Mouse (Mus musculus): ENCODE measurements around the gene Zfp518b.

Zfp518b gene

GRCm38 (mm10) chr5:38684164-38684911 is at the start of gene Zfp518b:
Zfp518b (minus strand) TSS chr5:38684826.
- in situ Hi-C loops (cut with MboI), result no loop called here

- in situ Hi-C loops (cut with MboI), result no loop called here
These were observed 24.4 kb upstream of the Zfp518b start for GRCm38 (mm10) chr5:38708940-38709581.

GRCm38 (mm10) chr5:38707364-38708075 is 22.9 kb upstream of the Zfp518b start:
- in situ Hi-C loops (cut with MboI), result no loop called here

- in situ Hi-C loops (cut with MboI), result no loop called here
These were observed 18.3 kb upstream of the Zfp518b start for GRCm38 (mm10) chr5:38702941-38703340.

GRCm38 (mm10) chr5:38702091-38702490 is 17.5 kb upstream of the Zfp518b start:
- in situ Hi-C loops (cut with MboI), result no loop called here

- in situ Hi-C loops (cut with MboI), result no loop called here
These were observed 13.8 kb upstream of the Zfp518b start for GRCm38 (mm10) chr5:38698466-38698865.

- in situ Hi-C loops (cut with MboI), result no loop called here
These were observed 13.4 kb upstream of the Zfp518b start for GRCm38 (mm10) chr5:38698046-38698445.

- in situ Hi-C loops (cut with MboI), result no loop called here
These were observed 12.2 kb upstream of the Zfp518b start for GRCm38 (mm10) chr5:38696616-38697375.

- in situ Hi-C loops (cut with MboI), result no loop called here
These were observed 8.2 kb upstream of the Zfp518b start for GRCm38 (mm10) chr5:38692859-38693258.

- in situ Hi-C loops (cut with MboI), result no loop called here
These were observed 4.6 kb upstream of the Zfp518b start for GRCm38 (mm10) chr5:38689186-38689585.

- in situ Hi-C loops (cut with MboI), result no loop called here
These were observed 3.1 kb upstream of the Zfp518b start for GRCm38 (mm10) chr5:38687694-38688093.

GRCm38 (mm10) chr5:38658836-38659235 is 25.8 kb downstream of the Zfp518b start:
- in situ Hi-C loops (cut with MboI), result no loop called here

- in situ Hi-C loops (cut with MboI), result no loop called here
These were observed 28.4 kb downstream of the Zfp518b start for GRCm38 (mm10) chr5:38656204-38656603.

- in situ Hi-C loops (cut with MboI), result no loop called here
These were observed 29.2 kb downstream of the Zfp518b start for GRCm38 (mm10) chr5:38655421-38655928.

- in situ Hi-C loops (cut with MboI), result no loop called here
These were observed 30.1 kb downstream of the Zfp518b start for GRCm38 (mm10) chr5:38654571-38654970.

- in situ Hi-C loops (cut with MboI), result no loop called here
These were observed 31.5 kb downstream of the Zfp518b start for GRCm38 (mm10) chr5:38653101-38653500.

GRCm38 (mm10) chr5:38651455-38651854 is 33.2 kb downstream of the Zfp518b start:
- in situ Hi-C loops (cut with MboI), result no loop called here

GRCm38 (mm10) chr5:38641526-38641925 is 43.1 kb downstream of the Zfp518b start:
- in situ Hi-C loops (cut with MboI), result no loop called here

- in situ Hi-C loops (cut with MboI), result no loop called here
These were observed 48.3 kb downstream of the Zfp518b start for GRCm38 (mm10) chr5:38636301-38636749.

GRCm38 (mm10) chr5:38635696-38636095 is 48.9 kb downstream of the Zfp518b start:
- in situ Hi-C loops (cut with MboI), result no loop called here

GRCm38 (mm10) chr5:38634321-38635164 is 50.1 kb downstream of the Zfp518b start:
- in situ Hi-C loops (cut with MboI), result no loop called here

All from mature B cell (primary cell).